13 mouse cellular contexts compared by ENCODE assay signal in genomic region chr13:107547073-107547472, GRCm38 (mm10).
DNase-seq lines count a peak whose midpoint lies in the region; ATAC-seq and TF ChIP-seq lines count a peak whose summit lies in the region.
"Had no signal": no experiment of that assay in that cellular context is flagged by ENCODE, and none has a peak within 500 bp of the region (broad histone marks: within the 10 kb centered on the region; RNA-seq: fewer than 3 reads in every experiment).

No protein-coding gene starts in this region.

- peaks cover 27% of the 10 kb centered on the region for H3K4me1 ChIP-seq in hindbrain, embryonic 15.5 days (replicated peaks)
- H3K4me1 ChIP-seq in hindbrain, postnatal 0 days (ENCODE audit: insufficient read depth, low read length) = peaks cover 11% of the 10 kb centered on the region
- H3K4me1 ChIP-seq: heart, embryonic 12.5 days had no signal

- WGBS in hindbrain, embryonic 15.5 days = 60% methylated on average over 7 of the region's 7 CpGs
- WGBS in hindbrain, postnatal 0 days = 69% methylated on average over 7 of the region's 7 CpGs

- no peak overlapping the region for H3K9ac ChIP-seq in hindbrain, embryonic 15.5 days
- H3K9ac ChIP-seq in hindbrain, postnatal 0 days (replicated peaks; ENCODE audit: low read length) = no peak overlapping the region
- H3K9ac ChIP-seq: heart, embryonic 12.5 days had no signal

- no peak for TF ChIP-seq CTCF in hindbrain, postnatal 0 days (IDR thresholded peaks at IDR 0.05; ENCODE audit: low read depth)

- no peak overlapping the region for H3K4me3 ChIP-seq in hindbrain, embryonic 15.5 days
- H3K4me3 ChIP-seq in hindbrain, postnatal 0 days (ENCODE audit: low read length) = no peak overlapping the region
- H3K4me3 ChIP-seq: heart, embryonic 12.5 days had no signal

- no peaks in the 10 kb centered on the region for H3K27me3 ChIP-seq in hindbrain, embryonic 15.5 days
- no peaks in the 10 kb centered on the region for H3K27me3 ChIP-seq in hindbrain, postnatal 0 days (ENCODE audit: insufficient read depth, low read length)
- H3K27me3 ChIP-seq: heart, embryonic 12.5 days had no signal

- intact Hi-C loops in left cerebral cortex, postnatal 25 days (cut with DNase I) = loop anchor here (2.0 to 10.0 kb wide), 4 partner anchors 54 to 608 kb away; partner anchors contain the start of genes Ercc8 and Ndufaf2

- H3K27ac ChIP-seq in hindbrain, embryonic 15.5 days (replicated peaks) = peak overlapping the region; percentile 21
- no peak overlapping the region for H3K27ac ChIP-seq in hindbrain, postnatal 0 days

- no peak for ATAC-seq in hindbrain, embryonic 15.5 days (ENCODE audit: low FRiP score, low read depth)
- ATAC-seq in hindbrain, postnatal 0 days = no peak
- no peak for ATAC-seq in erythroid progenitor cell, adult 5-6 weeks (replicated peaks; ENCODE audit: low FRiP score, poor library complexity, severe bottlenecking)

- H3K4me2 ChIP-seq in hindbrain, embryonic 15.5 days = no peak overlapping the region
- no peak overlapping the region for H3K4me2 ChIP-seq in hindbrain, postnatal 0 days (ENCODE audit: low read depth, low read length)
- H3K4me2 ChIP-seq: heart, embryonic 12.5 days had no signal

- no peaks in the 10 kb centered on the region for H3K36me3 ChIP-seq in hindbrain, embryonic 15.5 days
- no peaks in the 10 kb centered on the region for H3K36me3 ChIP-seq in hindbrain, postnatal 0 days (ENCODE audit: insufficient read depth, low read length)
- H3K36me3 ChIP-seq: heart, embryonic 12.5 days had no signal

- H3K9me3 ChIP-seq in hindbrain, embryonic 15.5 days = no peaks in the 10 kb centered on the region
- no peaks in the 10 kb centered on the region for H3K9me3 ChIP-seq in hindbrain, postnatal 0 days (ENCODE audit: low read length)
- H3K9me3 ChIP-seq: heart, embryonic 12.5 days had no signal

- no peak for DNase-seq in hindbrain, postnatal 0 days (ENCODE audit: low spot score)
- peak; percentile 54 to 60 for DNase-seq in right cerebral cortex, adult 2 months (ENCODE audit: low spot score in 2 of 2)
- DNase-seq in right cerebral cortex, postnatal 4 days = no peak
- DNase-seq in left cerebral cortex, postnatal 25 days (ENCODE audit: low spot score in 2 of 2) = peak; percentile 55 to 93
- no peak for DNase-seq in ovary, adult 18-20 months (ENCODE audit: low spot score)
- no peak for DNase-seq in thymus, postnatal 14 days
- DNase-seq: B cell, adult 2 months; cerebellum, adult 2 months; gastrocnemius, postnatal 36 days; lung, postnatal 10 days had no signal

Comparison
In these comparisons a context has a peak if more than half of its experiments do, and no peak if none do; other contexts are left out.
1. DNase-seq: peak in right cerebral cortex, adult 2 months (2 of 2) and left cerebral cortex, postnatal 25 days (2 of 2); none in hindbrain, postnatal 0 days (single experiment), right cerebral cortex, postnatal 4 days (single experiment), ovary, adult 18-20 months (single experiment) and thymus, postnatal 14 days (single experiment).